Mouse (Mus musculus): ENCODE results near the gene Spaca3. TPM values are rescaled to one million over a fixed set of nuclear protein-coding genes. Genes with fewer than 3 reads are reported as not detected.

Spaca3 gene
- polyA plus RNA-seq, 1 experiment, result not detected

Other genes with a start within 250 kb of the Spaca3 start
- gene Myo1d, start 78.3 kb upstream of the Spaca3 start, polyA plus RNA-seq (2012; rRNA removed), result 6.2 and 7.2 TPM in 2 replicates
- gene Tmem98, start 48.2 kb upstream of the Spaca3 start, polyA plus RNA-seq (2012; rRNA removed), result 15.5 and 18.4 TPM in 2 replicates